Mouse (Mus musculus) layer of hippocampus, adult 18-20 months (tissue): ENCODE data around the gene Anp32a. TPM values are rescaled to one million over a fixed set of nuclear protein-coding genes. Genes with fewer than 3 reads are reported as not detected.

Experiments
- DNase-seq, 2 experiments: peaks; one replicate each; pipeline ENCODE4 v3.0.0; 2022; ENCODE audit warnings: low spot score in 2 of 2
- long read RNA-seq: library from polyadenylated mRNA; stranded (forward); transcript quantifications from one replicate; pipeline ENCODE4 v2.0.0, GENCODE M21; 2021
- total RNA-seq, 2 experiments: library from RNA; stranded (reverse); gene quantifications; 2 replicates each; pipeline ENCODE4 v1.2.3; 2021

The Anp32a gene
- total RNA-seq, result 100 to 1,000 TPM; 318 to 326 TPM
- long read RNA-seq, transcript Anp32a-201 (7 exons, 2,113 nt), result major isoform, 20 of 31 reads
- long read RNA-seq, partial matches to known transcripts, result 1 of 31 reads
- long read RNA-seq, other reads (novel, unspliced or antisense), result 10 of 31 reads

GRCm38 (mm10) chr9:62341123-62341486, at the start of gene Anp32a:
Anp32a (plus strand) TSS chr9:62341293.
- peak; percentile 99 for DNase-seq

- peak; percentile 76 to 94 for DNase-seq
Observed at GRCm38 (mm10) chr9:62295006-62295698, 45.9 kb upstream of the Anp32a start.

- no peak for DNase-seq
Observed at GRCm38 (mm10) chr9:62296891-62297290, 44.2 kb upstream of the Anp32a start.

GRCm38 (mm10) chr9:62315556-62315955, 25.5 kb upstream of the Anp32a start:
- peak; percentile 58 to 80 for DNase-seq

- no peak for DNase-seq
Observed at GRCm38 (mm10) chr9:62318729-62319128, 22.4 kb upstream of the Anp32a start.

GRCm38 (mm10) chr9:62323816-62324215, 17.3 kb upstream of the Anp32a start:
- no peak for DNase-seq

GRCm38 (mm10) chr9:62325965-62326364, 15.1 kb upstream of the Anp32a start:
- no peak for DNase-seq

GRCm38 (mm10) chr9:62334298-62334825, 6.7 kb upstream of the Anp32a start:
- DNase-seq, result no peak

GRCm38 (mm10) chr9:62335396-62335795, 5.7 kb upstream of the Anp32a start:
- no peak for DNase-seq

GRCm38 (mm10) chr9:62337924-62338635, 3.0 kb upstream of the Anp32a start:
- no peak for DNase-seq

GRCm38 (mm10) chr9:62338636-62339191, 2.4 kb upstream of the Anp32a start:
- DNase-seq, result no peak

GRCm38 (mm10) chr9:62340301-62341122, 581 bp upstream of the Anp32a start:
- DNase-seq, result no peak

- DNase-seq, result peak in 1 of 2 experiments; percentile 45
Observed at GRCm38 (mm10) chr9:62341701-62342440, 778 bp downstream of the Anp32a start.

- DNase-seq, result peak in 1 of 2 experiments; percentile 59
Observed at GRCm38 (mm10) chr9:62342441-62343191, 1.5 kb downstream of the Anp32a start.

- peak; percentile 66 to 70 for DNase-seq
Observed at GRCm38 (mm10) chr9:62343192-62343903, 2.3 kb downstream of the Anp32a start.

GRCm38 (mm10) chr9:62343904-62344491, 2.9 kb downstream of the Anp32a start:
- peak; percentile 58 to 82 for DNase-seq

GRCm38 (mm10) chr9:62344545-62344944, 3.5 kb downstream of the Anp32a start:
- peak in 1 of 2 experiments; percentile 63 for DNase-seq

- DNase-seq, result no peak
Observed at GRCm38 (mm10) chr9:62345081-62345481, 4.0 kb downstream of the Anp32a start.
